Mouse (Mus musculus): ENCODE measurements around the gene Podn. TPM values are rescaled to one million over a fixed set of nuclear protein-coding genes. Genes with fewer than 3 reads are reported as not detected.

Gene Podn
- 29.9 and 140 TPM in 2 replicates for polyA plus RNA-seq (2012; rRNA removed; ENCODE audit: low replicate concordance)

DNA sequence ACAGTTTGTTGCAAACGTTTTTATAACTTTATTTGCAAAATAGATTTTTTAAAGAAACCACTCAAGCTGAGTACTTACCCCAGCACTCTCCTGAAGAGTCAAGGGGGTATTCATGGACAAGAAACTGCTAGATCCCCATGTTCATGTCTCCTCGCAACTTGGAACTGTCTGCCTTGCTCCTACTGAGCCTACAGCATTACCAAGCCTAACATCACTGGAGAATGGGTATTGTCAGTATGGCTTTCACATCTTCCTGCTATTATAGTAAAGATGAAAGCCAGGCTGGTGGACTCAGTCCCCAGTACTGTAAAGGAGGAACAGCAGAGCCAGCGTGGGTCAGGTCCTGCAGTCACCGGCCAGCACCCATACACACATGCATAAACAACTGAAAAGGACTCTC, at the start of gene Podn:
Gene Podn (minus strand): TSS at position 101 of the 400 bp plus-strand sequence.

DNA sequence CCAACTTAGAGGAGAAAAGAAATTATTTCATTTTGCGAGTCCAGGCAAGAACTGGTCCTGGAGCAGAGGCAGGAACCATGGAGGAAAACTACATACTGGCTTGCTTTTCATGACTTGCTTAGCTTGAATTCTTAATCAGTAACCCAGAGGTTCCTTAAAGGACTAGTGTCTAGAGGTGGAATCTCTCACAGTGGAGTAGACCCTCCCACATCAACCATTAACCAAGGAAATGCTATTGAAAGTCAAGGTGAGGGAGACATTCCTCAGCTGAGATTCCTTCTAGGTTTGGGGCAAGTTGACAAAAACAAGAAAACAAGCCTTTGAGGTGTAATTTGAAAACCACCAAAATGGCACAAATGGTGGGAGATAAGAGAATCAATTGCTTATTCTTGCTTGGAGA, 48.6 kb upstream of the Podn start, which contains the start of gene Scp2:
Gene Scp2 (minus strand): TSS at position 119 of the 400 bp plus-strand sequence.

DNA sequence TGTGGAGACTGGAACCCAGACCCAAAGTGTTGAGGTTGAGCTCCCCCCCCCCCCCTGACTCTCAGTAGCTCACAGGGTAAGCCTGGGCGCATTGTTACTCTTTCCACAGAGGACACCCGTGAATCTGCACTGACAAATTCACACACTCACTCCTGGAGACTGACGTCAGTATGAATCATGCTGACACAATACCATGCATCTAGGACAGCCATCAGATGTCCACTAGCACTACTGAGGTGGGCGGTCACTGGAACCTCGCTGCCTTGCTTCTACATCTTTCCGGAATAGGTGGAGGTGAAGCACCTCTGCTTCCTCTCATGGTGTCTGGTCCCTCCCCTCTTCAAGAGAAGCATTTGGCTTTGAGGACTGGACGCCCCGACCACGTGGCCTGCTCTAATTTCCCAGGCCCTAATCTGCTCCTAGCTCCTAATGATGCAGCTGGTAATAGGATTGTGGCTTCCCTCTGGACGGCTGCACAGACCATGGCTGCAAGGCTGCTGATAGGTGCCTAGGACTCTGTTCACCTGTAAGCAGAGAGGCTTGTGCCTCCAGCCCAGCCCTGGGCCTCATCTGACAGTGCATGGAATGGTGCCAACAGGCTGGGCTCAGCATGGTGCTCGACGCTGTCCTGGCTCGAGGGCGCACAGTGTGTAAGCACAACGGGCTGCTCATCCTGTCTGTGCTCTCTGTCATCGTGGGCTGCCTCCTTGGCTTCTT, 128.1 kb downstream of the Podn start, which contains the start of gene Slc1a7:
Gene Slc1a7 (plus strand): TSS at position 367 of the 717 bp plus-strand sequence.

Other genes starting within 250 kb of the Podn start
- 6.2 and 17.4 TPM in 2 replicates for gene Magoh, start 216.7 kb downstream of the Podn start, polyA plus RNA-seq (2012; rRNA removed; ENCODE audit: low replicate concordance)
- gene 0610037L13Rik, start 206.6 kb downstream of the Podn start, polyA plus RNA-seq (2012; rRNA removed; ENCODE audit: low replicate concordance) = 8.7 and 9.5 TPM in 2 replicates
- 257 and 394 TPM in 2 replicates for gene Cpt2, start 172.8 kb downstream of the Podn start, polyA plus RNA-seq (2012; rRNA removed; ENCODE audit: low replicate concordance)
- 0.43 and 0.46 TPM in 2 replicates for gene Slc1a7, start 128.1 kb downstream of the Podn start, polyA plus RNA-seq (2012; rRNA removed; ENCODE audit: low replicate concordance)
- 87.3 and 143 TPM in 2 replicates for gene Scp2, start 48.6 kb upstream of the Podn start, polyA plus RNA-seq (2012; rRNA removed; ENCODE audit: low replicate concordance)
- 34.1 and 51.8 TPM in 2 replicates for gene Echdc2, start 69.0 kb upstream of the Podn start, polyA plus RNA-seq (2012; rRNA removed; ENCODE audit: low replicate concordance)
- 1.2 and 2.8 TPM in 2 replicates for gene Zyg11a, start 121.6 kb upstream of the Podn start, polyA plus RNA-seq (2012; rRNA removed; ENCODE audit: low replicate concordance)
- 2.2 and 2.4 TPM in 2 replicates for gene Zyg11b, start 204.7 kb upstream of the Podn start, polyA plus RNA-seq (2012; rRNA removed; ENCODE audit: low replicate concordance)
- 9.7 and 12.7 TPM in 2 replicates for gene Coa7, start 231.7 kb upstream of the Podn start, polyA plus RNA-seq (2012; rRNA removed; ENCODE audit: low replicate concordance)